Mouse (Mus musculus) left cerebral cortex, adult 2 months (tissue): ENCODE measurements around the gene Stim1. TPM values are rescaled to one million over a fixed set of nuclear protein-coding genes. Genes with fewer than 3 reads are reported as not detected.
"Not testable (repeated sequence)": the region's sequence is repeated elsewhere in the genome, so short reads cannot be mapped to it uniquely, and the experiment has no call there.

Experiments
- DNase-seq, 2 experiments: peaks; one replicate each; pipeline ENCODE4 v3.0.0; 2021 to 2022; ENCODE audit warnings: low spot score in 2 of 2, mixed read lengths in 1 of 2; ENCODE audit errors: extremely low spot score in 1 of 2
- H3K27ac ChIP-seq: fragments of 200-600 bp; 2 replicates; pipeline ENCODE4 v1.8.1; 2022
- H3K4me3 ChIP-seq: fragments of 200-600 bp; 2 replicates; pipeline ENCODE4 v1.8.1; 2022
- CTCF ChIP-seq: fragments of 200-600 bp; IDR thresholded peaks from 2 replicates; pipeline ENCODE4 v1.8.1; 2022; ENCODE audit warnings: antibody characterized with exemption, mild to moderate bottlenecking, moderate library complexity
- intact Hi-C: fragments of 180-260 bp; cut with DNase I; formaldehyde crosslinking; loops from one replicate; pipeline ENCODE4 v1.15.1; 2025
- total RNA-seq, 2 experiments: library from RNA; stranded (reverse); gene quantifications; 2 replicates each; pipeline ENCODE4 v1.2.3; 2021

The Stim1 gene
- total RNA-seq, 2 experiments from 2014 or later = 79.9 to 85.5 TPM

DNA sequence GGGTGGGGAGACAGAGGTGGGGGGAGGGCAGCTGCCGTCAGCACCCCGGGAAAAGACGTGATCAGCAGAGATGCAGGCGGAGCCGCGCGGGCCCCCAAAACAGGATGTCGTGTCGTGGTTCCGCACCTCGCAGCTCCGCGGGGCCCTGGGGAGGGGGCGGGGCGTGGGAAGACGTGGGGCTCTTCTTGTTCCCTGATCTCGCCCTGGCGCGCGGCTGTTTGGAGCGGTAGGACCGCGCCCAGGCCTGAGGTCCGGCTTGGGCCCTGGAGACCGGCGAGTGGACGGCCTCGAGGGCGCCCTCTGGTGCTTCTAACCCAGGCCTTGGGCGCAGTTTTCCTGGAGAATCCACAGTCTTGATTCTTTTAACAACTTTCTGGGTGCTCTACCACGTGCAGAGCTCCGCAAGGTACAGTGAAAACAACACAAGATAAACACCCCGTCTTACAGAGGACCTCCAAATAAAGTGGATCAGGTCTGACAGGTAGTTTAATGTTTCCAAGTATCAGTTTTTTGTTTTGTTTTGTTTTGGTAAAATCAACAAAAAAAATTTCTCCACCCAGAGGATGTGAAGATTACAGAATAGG lies 16.9 kb upstream of the Stim1 start:
- peak; percentile 86 to 89 for DNase-seq
- intact Hi-C loops = loop anchor here (1.0 to 2.0 kb wide), 3 partner anchors 28 to 598 kb away; partner anchors contain the start of genes Nup98 and Pgap2

GRCm38 (mm10) chr7:102253631-102254030 lies 14.0 kb upstream of the Stim1 start:
- no peak overlapping the region for H3K27ac ChIP-seq
- DNase-seq = no peak
- no peak for TF ChIP-seq CTCF
- no peak overlapping the region for H3K4me3 ChIP-seq
- intact Hi-C loops = no loop called here

More for the DNA sequence above, 16.9 kb upstream of the Stim1 start:
- H3K4me3 ChIP-seq = peak overlapping the region; percentile 77
- peak; percentile 85 for TF ChIP-seq CTCF
- peak overlapping the region; percentile 88 for H3K27ac ChIP-seq

DNA sequence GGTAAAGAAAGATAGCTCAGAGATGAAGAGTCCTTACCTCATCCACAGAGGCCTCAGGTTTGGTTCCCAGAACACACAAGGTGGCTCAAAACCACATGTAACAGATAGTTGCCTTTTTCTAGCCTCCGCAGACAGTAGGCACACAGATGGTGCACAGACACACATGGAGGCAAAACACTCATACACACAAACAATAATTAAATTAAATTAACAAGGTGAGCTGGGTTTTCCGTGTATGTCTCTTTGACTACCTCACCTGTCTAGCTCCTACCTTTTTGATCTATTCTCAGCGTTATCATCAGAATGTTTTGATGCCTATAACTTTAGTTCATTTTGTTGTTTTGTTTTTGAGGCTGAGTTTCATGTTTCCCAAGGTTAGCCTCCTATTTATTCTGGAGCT lies 11.7 kb upstream of the Stim1 start, which contains the start of gene Rhog:
Gene Rhog (minus strand): TSS at position 101 of the 400 bp plus-strand sequence.
- H3K27ac ChIP-seq = no peak within 1 kb of the TSS
- no peak for TF ChIP-seq CTCF
- DNase-seq = no peak
- H3K4me3 ChIP-seq = no peak within 1 kb of the TSS
- intact Hi-C loops = no loop called here

- no peak overlapping the region for H3K27ac ChIP-seq
- DNase-seq = no peak
- no peak overlapping the region for H3K4me3 ChIP-seq
- intact Hi-C loops = no loop called here
- TF ChIP-seq CTCF = no peak
These were observed 11.0 kb upstream of the Stim1 start for GRCm38 (mm10) chr7:102256636-102257035.

DNA sequence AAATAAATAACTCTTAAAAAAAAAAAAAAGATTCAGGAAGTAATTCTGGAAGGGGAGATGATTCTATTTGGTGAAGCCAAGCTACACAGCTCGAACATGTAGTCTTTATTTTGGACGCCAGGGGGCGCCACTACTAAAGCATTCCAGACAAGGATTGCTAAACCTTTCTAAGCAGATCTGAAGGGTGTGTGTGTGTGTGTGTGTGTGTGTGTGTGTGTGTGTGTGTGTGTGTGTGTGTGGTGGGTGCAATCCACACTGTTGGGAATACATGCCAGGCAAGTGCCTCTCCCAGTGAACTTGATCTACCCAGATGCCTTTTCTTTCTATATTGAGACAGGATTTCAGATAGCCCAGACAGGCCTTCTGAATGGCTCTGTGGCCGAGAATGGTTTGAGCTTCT lies 9.4 kb upstream of the Stim1 start:
- peak; percentile 61 for TF ChIP-seq CTCF
- Histone ChIP-seq H3K4me3 (no peak overlapping the region), H3K27ac (no peak overlapping the region)
- peak; percentile 69 to 78 for DNase-seq
- intact Hi-C loops = loop anchor here (1.0 kb wide), 1 partner anchor 159 kb away; no protein-coding TSS in a partner anchor

GRCm38 (mm10) chr7:102258753-102259152 lies 8.9 kb upstream of the Stim1 start:
- no peak for TF ChIP-seq CTCF
- intact Hi-C loops = loop anchor here (1.0 kb wide), 1 partner anchor 159 kb away; no protein-coding TSS in a partner anchor
- H3K4me3 ChIP-seq = no peak overlapping the region
- DNase-seq = no peak
- no peak overlapping the region for H3K27ac ChIP-seq

DNA sequence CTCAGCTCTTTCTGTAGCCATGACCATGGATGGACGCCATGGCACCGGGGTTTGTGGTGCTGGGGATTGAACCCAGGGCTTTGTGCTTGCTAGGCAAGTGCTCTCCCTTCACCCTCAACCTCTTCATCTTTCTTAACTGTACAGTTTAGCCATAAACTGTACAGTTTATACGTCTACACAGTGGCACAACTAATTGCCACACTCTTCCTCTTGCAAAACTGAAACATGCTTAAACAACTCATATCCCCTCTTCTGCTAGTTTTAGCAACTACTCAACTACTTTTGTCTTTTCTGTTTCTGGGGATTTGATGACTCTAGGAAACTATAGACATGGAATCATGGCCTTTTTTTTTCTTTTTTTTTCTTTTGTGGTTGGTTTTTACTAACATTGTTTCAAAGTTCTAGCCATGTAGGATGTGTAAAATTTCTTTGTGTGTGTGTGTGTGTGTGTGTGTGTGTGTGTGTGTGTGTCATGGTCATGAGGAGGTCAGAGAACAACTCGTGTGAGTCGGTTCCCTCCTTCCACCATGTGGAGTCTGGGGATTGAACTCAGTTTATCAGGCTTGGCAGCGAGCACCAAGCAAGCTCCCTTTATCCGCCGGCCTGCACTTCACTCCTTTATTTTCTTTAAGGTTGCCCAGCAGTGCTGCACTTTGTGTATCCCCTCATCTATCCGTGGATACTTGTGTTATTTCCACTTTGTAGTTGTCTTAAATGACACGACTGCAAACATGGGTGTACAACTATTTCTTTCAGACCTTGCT lies 7.7 kb upstream of the Stim1 start:
- TF ChIP-seq CTCF = no peak
- intact Hi-C loops = no loop called here
- DNase-seq = no peak
- H3K4me3 ChIP-seq = no peak overlapping the region
- H3K27ac ChIP-seq = no peak overlapping the region

- intact Hi-C loops = no loop called here
- Histone ChIP-seq H3K4me3 (no peak overlapping the region), H3K27ac (no peak overlapping the region)
- no peak for DNase-seq
- no peak for TF ChIP-seq CTCF
These were observed 7.1 kb upstream of the Stim1 start for GRCm38 (mm10) chr7:102260518-102260917.

- intact Hi-C loops = no loop called here
- H3K27ac ChIP-seq = no peak overlapping the region
- no peak overlapping the region for H3K4me3 ChIP-seq
- TF ChIP-seq CTCF = no peak
- no peak for DNase-seq
These were observed 4.6 kb upstream of the Stim1 start for GRCm38 (mm10) chr7:102263020-102263419.

DNA sequence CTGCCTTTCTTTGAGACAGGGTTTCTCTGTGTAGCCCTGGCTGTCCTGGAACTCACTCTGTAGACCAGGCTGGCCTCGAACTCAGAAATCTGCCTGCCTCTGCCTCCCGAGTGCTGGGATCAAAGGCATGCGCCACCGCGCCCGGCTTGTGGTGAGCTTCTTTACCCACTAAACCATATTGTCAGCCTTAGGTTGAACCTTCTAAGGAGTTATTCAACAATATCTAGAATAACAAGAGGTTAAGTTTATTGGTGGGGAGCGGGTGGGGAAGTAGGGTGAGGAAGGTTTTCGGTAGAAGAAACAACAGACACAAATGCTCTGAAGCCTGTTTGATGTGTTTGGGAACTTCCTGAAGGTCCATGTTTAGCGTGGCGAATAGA lies 1.6 kb upstream of the Stim1 start:
- H3K27ac ChIP-seq, H3K4me3 ChIP-seq, DNase-seq: not testable (repeated sequence)
- intact Hi-C loops = loop anchor here (5.0 kb wide), 2 partner anchors 86 to 101 kb away; no protein-coding TSS in a partner anchor

DNA sequence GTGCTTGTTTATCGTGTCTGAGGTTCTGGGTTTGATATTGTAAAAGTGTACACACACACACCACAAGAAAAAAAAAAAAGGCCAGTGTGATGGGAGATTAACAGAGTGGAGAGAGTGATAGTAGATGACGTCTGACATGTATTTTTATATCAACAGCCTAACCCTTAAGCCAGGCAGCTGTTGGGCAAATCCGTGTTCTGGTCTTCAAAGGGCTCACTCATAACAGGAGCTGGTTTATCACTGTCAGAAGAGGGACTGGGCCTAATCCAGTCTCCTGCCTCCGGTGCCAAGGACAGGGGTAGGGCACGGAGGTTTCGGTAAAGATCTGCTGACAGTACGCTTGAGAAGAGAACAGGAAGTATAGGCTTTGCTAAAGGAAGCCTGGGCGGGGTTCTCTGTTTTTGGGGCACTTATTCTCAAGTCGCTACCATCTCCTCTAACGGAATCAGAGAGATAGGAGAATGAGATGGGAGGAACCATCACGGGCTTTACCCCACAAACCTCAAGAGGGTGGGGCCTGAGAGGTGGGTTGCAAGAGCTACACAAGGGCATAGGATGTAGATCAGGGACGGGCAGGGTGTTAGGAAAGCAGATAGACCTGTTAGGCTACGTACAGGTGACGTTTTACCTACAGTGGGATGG lies 1.1 kb upstream of the Stim1 start:
- intact Hi-C loops = loop anchor here (1.0 to 5.0 kb wide), 3 partner anchors 86 to 151 kb away; no protein-coding TSS in a partner anchor
- Histone ChIP-seq H3K4me3 (no peak overlapping the region; the same call in 1 of the 2 replicates), H3K27ac (no peak overlapping the region; the same call in 1 of the 2 replicates)
- TF ChIP-seq CTCF = no peak
- DNase-seq = peak in 1 of 2 experiments; percentile 11

GRCm38 (mm10) chr7:102267113-102267579 lies 460 bp upstream of the Stim1 start:
- peak overlapping the region; percentile 89 for H3K27ac ChIP-seq
- TF ChIP-seq CTCF = peak; percentile 96
- intact Hi-C loops = loop anchor here (1.0 to 5.0 kb wide), 3 partner anchors 85 to 150 kb away; no protein-coding TSS in a partner anchor

More at GRCm38 (mm10) chr7:102267113-102267579, 460 bp upstream of the Stim1 start:
- peak; percentile 93 to 95 for DNase-seq
- peak overlapping the region; percentile 100 for H3K4me3 ChIP-seq
